Mouse (Mus musculus) liver, embryonic 14.5 days (tissue): ENCODE data around the gene Tnxb. TPM values are rescaled to one million over a fixed set of nuclear protein-coding genes. Genes with fewer than 3 reads are reported as not detected.
"Not testable (repeated sequence)": the region's sequence is repeated elsewhere in the genome, so short reads cannot be mapped to it uniquely, and the experiment has no call there.

Experiments
- ATAC-seq: fragments of 200-750 bp; cut with Nextera tagmentation; 2 replicates; pipeline ENCODE4 v1.8.0; 2017; ENCODE audit warnings: moderate number of reproducible peaks, mild to moderate bottlenecking, moderate library complexity; ENCODE audit not compliant: insufficient read depth
- DNase-seq, 3 experiments: peaks; one replicate each; pipeline ENCODE4 v3.0.0-alpha.2; 2012 to 2013; ENCODE audit warnings: low read depth in 3 of 3, low spot score in 3 of 3
- H3K27ac ChIP-seq: fragments of 300-500 bp; sonication (generic); 2 replicates; pipeline ENCODE4 v1.5.1; 2014; ENCODE audit warnings: moderate library complexity, mild to moderate bottlenecking, control low read depth, inconsistent platforms
- H3K27me3 ChIP-seq: fragments of 300-500 bp; sonication (generic); 2 replicates; pipeline ENCODE4 v1.6.1; 2014; ENCODE audit warnings: mild to moderate bottlenecking, low read length, moderate library complexity; ENCODE audit not compliant: control insufficient read depth, insufficient read depth
- H3K36me3 ChIP-seq: fragments of 300-500 bp; sonication (generic); replicated peaks from 2 replicates; pipeline ENCODE4 v1.6.1; 2014; ENCODE audit warnings: low read depth; ENCODE audit not compliant: control insufficient read depth, insufficient read depth
- H3K4me1 ChIP-seq, 2 experiments: fragments of 200-500 bp in 1 of 2; fragments of 300-500 bp in 1 of 2; sonication (generic) in 1 of 2; replicated peaks; 2 replicates each; pipeline ENCODE4 v1.6.1; 2012 to 2014; ENCODE audit warnings: antibody characterized with exemption in 1 of 2, inconsistent platforms in 1 of 2, low read length in 1 of 2; ENCODE audit not compliant: control insufficient read depth in 2 of 2, insufficient read depth in 2 of 2
- H3K4me2 ChIP-seq: fragments of 300-500 bp; sonication (generic); 2 replicates; pipeline ENCODE4 v1.6.1; 2014; ENCODE audit warnings: low read depth, mild to moderate bottlenecking, control low read depth, moderate library complexity
- H3K4me3 ChIP-seq, 2 experiments: fragments of 200-500 bp in 1 of 2; fragments of 300-500 bp in 1 of 2; sonication (generic) in 1 of 2; 2 replicates each; pipeline ENCODE4 v1.5.1; 2012 to 2014; ENCODE audit warnings: low read depth in 2 of 2, low read length in 2 of 2, mild to moderate bottlenecking in 2 of 2, control low read depth in 1 of 2, inconsistent platforms in 1 of 2, moderate library complexity in 1 of 2; ENCODE audit not compliant: insufficient read depth in 1 of 2
- H3K9ac ChIP-seq: fragments of 300-500 bp; sonication (generic); replicated peaks from 2 replicates; pipeline ENCODE4 v1.6.1; 2014; ENCODE audit warnings: mild to moderate bottlenecking, control low read depth, moderate library complexity
- H3K9me3 ChIP-seq: fragments of 300-500 bp; sonication (generic); 2 replicates; pipeline ENCODE4 v1.6.1; 2016; ENCODE audit warnings: low read length, mixed read lengths; ENCODE audit not compliant: control insufficient read depth
- CTCF ChIP-seq: IDR thresholded peaks from 2 replicates; pipeline ENCODE4 v1.5.1; 2016; ENCODE audit warnings: antibody characterized with exemption, low read depth, control low read depth
- EP300 ChIP-seq: IDR thresholded peaks from 2 replicates; pipeline ENCODE4 v1.6.1; 2016; ENCODE audit warnings: antibody characterized with exemption, low read depth
- WGBS: fragments of 180-500 bp; shearing (Covaris S2); extraction: QIAGEN DNeasy Blood & Tissue Kit; methylation state at CpG from one replicate; pipeline ENCODE4 v1.1.7; 2014; ENCODE audit not compliant: insufficient replicate concordance; 5-methylcytosine and 5-hydroxymethylcytosine counted together
- polyA plus RNA-seq, 2 experiments: library from polyadenylated mRNA; depleted of rRNA in 1 of 2; stranded (reverse) in 1 of 2; unstranded in 1 of 2; fragments of >200 nt; fragmentation: Nextera tagmentation in 1 of 2; extraction: Ambion mirVana in 1 of 2; gene quantifications; 2 replicates each; pipeline versions ENCODE4 v1.2.1 to v1.2.3; 2012 to 2014

The Tnxb gene
- polyA plus RNA-seq, 2 experiments = 0.13 to 0.17 TPM

DNA sequence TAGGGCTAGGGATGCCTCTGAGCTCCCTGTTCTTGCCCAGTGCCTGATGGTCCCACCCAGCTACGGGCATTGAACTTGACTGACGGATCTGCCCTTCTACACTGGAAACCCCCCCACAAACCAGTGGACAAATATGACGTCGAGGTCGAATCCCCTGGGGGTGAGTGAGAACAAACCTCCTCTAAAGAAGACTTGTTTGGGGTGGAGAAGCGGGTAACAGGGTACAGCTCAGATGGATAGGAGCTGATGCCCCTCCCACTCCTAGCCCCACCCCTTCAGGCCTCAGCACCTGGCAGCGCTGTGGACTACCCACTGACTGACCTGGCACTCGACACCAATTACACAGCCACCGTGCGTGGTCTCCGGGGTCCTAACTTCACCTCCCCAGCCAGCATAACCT is 47.1 kb downstream of the Tnxb start:
- 74% methylated on average over 11 of the region's 11 CpGs for WGBS
- no peak overlapping the region for H3K4me3 ChIP-seq
- no peak overlapping the region for H3K9ac ChIP-seq
- no peak overlapping the region for H3K27ac ChIP-seq
- no peak overlapping the region for H3K4me2 ChIP-seq
- no peaks in the 10 kb centered on the region for H3K36me3 ChIP-seq
- H3K27me3 ChIP-seq = no peaks in the 10 kb centered on the region
- no peaks in the 10 kb centered on the region for H3K4me1 ChIP-seq
- ATAC-seq (no peak), DNase-seq (no peak)
- no peaks in the 10 kb centered on the region for H3K9me3 ChIP-seq
- no peak for TF ChIP-seq CTCF
- TF ChIP-seq EP300 = no peak

DNA sequence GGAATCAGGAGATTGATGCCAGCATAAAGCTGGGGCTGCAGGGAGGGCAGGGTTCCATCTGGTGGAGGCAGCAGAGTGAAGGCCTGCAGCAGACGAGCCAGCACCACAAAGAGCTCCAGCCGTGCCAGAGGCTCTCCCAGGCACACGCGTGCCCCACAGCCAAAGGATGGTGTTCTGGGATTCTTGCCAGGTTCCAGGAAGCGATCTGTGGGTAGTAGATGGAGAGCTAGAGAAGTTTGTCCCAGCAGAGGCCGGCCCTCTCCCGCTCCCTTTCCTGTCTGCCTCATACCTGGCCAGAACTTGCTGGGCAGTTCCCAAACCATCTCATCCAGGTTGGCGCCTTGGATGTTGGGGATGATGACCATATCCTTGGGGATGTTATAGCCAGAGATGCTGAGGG is 49.6 kb downstream of the Tnxb start:
- ATAC-seq, H3K4me1 ChIP-seq, H3K9ac ChIP-seq, H3K27me3 ChIP-seq, H3K27ac ChIP-seq, H3K9me3 ChIP-seq, H3K4me2 ChIP-seq, DNase-seq, H3K36me3 ChIP-seq, H3K4me3 ChIP-seq: not testable (repeated sequence)
- 69% methylated on average over 8 of the region's 8 CpGs for WGBS

DNA sequence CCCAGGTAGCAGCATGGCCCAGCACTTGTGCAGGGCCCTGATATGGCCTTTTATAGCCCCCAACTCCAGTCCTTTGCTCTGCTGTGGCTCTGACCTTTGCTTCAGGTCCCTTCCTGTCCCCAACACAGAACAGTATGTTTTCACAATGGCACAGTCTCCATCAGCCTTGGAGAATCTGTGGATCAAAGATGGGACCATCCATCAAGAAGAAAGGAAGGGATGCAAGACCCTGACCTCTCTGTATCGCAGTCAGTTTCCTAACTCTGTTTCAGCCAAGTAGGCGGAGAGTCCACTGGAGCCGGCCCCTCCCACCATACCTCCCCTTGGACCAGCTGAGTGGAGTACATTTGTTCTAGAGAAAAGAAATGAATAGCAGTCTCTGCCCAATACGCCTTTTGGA is 51.9 kb downstream of the Tnxb start:
- H3K9ac ChIP-seq, H3K9me3 ChIP-seq, H3K4me2 ChIP-seq, DNase-seq, H3K36me3 ChIP-seq, H3K4me1 ChIP-seq, ATAC-seq, H3K4me3 ChIP-seq, H3K27ac ChIP-seq, H3K27me3 ChIP-seq: not testable (repeated sequence)
- WGBS = 88% methylated on average over 3 of the region's 4 CpGs

DNA sequence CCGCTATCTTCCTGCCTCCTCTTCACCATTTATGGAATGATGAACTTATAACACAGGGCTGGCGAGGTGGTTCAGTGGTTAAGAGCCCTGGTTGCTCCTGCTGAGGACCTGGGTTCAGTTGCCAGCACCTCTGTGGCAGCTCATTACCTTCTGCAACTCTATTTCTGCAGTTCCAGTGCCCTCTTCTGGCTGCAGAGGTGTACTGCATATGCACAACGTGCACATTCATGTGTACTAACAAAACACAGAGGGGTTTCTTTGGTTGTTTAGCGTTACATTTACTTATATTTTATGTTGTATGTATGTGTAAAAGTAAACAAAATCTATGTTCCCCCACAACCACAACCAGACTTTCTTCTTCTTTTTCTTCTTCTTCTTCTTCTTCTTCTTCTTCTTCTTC is 52.7 kb downstream of the Tnxb start:
- ATAC-seq (no peak), DNase-seq (no peak)
- Histone ChIP-seq H3K4me3 (no peak overlapping the region), H3K36me3 (no peaks in the 10 kb centered on the region), H3K4me2 (no peak overlapping the region), H3K9me3 (no peaks in the 10 kb centered on the region), H3K27me3 (no peaks in the 10 kb centered on the region), H3K27ac (no peak overlapping the region), H3K9ac (no peak overlapping the region), H3K4me1 (peaks cover 0 to 3% of the 10 kb centered on the region in 2 experiments; a peak in 1 of 4 replicates)
- 63% methylated on average over 4 of the region's 4 CpGs for WGBS
- TF ChIP-seq EP300 (no peak), CTCF (peak; percentile 36)

DNA sequence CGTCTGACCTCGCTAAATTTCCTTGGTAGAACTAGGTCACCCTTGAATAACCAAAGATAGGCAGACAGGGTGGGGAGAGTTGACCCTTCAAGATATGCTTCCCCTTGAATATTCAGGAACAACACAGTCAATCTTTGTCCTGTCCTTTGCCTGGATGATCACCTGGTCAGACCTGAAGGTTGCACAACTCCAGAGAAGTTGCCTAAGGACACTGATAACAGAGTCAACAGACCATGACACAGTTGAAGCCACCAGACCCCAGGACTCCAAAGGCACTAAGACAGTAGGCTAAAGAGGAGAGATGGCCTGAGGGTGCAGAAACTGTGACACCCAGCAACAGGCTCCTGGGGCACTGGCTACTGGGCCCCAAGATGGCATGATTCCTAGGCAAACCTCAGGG is 57.6 kb downstream of the Tnxb start:
- peak; percentile 13 to 15 (median 14) for DNase-seq
- no peak for TF ChIP-seq EP300
- TF ChIP-seq CTCF = no peak
- no peak overlapping the region for H3K27ac ChIP-seq

DNA sequence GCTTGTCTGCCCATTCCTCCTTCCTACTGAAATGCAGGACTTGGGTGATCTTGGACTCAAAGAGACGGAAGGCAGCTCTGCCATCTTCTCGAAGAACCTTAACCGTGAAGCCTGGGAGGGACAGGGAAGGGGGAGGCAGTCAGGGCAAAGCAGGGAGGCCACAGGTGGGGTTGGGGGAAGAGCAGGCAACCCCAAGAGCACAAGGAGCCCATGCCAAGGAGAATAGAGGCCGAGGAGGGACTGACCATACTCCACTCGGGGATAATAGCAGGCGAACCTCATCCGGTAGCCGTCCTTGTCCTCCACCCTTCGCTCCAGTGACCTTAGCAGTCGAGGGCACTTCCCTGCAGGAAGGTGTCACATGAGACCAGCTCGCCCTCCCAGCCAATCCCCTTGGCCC is 58.8 kb downstream of the Tnxb start:
- H3K9me3 ChIP-seq, H3K36me3 ChIP-seq, H3K4me3 ChIP-seq, H3K4me2 ChIP-seq, H3K27me3 ChIP-seq, H3K27ac ChIP-seq, ATAC-seq, H3K4me1 ChIP-seq, DNase-seq, H3K9ac ChIP-seq: not testable (repeated sequence)
- WGBS = 64% methylated on average over 11 of the region's 11 CpGs

More for the DNA sequence above, 57.6 kb downstream of the Tnxb start:
- peak; percentile 53; the same call in 1 of the 2 replicates for ATAC-seq
- Histone ChIP-seq H3K4me1 (peaks cover 0 to 3% of the 10 kb centered on the region in 2 experiments; a peak in 1 of 4 replicates), H3K9ac (no peak overlapping the region), H3K4me2 (no peak overlapping the region), H3K36me3 (no peaks in the 10 kb centered on the region), H3K9me3 (no peaks in the 10 kb centered on the region), H3K27me3 (no peaks in the 10 kb centered on the region), H3K4me3 (no peak overlapping the region)
- WGBS = 55% methylated on average over 2 of the region's 2 CpGs

DNA sequence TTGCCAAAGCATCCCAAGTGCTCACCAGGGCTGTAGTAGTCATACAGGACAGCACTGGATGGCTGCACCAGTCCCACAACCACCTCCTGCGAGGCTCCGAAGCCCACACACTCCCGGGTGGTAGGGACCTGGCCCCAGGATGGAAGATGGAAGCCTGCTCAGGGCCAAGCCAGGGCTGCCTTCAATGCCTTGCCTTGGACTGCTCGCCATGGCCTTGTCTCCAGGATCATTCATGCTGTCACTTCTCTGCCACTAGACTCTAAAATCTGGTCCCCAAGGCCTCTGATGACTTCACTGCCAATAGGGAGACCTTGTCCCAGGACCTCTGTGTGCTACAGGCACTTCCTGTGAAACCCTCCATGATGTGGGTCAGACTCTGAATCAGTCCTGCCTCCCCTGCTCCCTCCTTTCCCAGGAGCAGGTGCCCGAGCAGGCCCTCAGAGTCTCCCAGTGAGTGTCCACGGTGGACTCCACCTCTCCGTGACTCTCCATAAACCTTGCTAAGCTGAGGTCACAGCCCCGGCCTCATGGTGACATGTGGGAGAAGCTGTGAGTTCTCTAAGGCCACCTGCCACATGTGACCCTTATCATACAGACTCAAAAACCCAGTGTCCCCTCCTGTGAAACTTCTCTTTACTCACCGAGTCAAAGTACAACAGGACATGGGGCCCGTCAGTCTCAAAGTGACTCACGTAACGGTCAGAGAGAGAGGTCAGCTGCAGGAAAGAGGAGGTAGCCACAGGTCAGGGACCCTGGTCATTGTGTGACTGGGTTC is 59.6 kb downstream of the Tnxb start:
- WGBS = 65% methylated on average over 12 of the region's 12 CpGs
- ATAC-seq = not testable (repeated sequence)

DNA sequence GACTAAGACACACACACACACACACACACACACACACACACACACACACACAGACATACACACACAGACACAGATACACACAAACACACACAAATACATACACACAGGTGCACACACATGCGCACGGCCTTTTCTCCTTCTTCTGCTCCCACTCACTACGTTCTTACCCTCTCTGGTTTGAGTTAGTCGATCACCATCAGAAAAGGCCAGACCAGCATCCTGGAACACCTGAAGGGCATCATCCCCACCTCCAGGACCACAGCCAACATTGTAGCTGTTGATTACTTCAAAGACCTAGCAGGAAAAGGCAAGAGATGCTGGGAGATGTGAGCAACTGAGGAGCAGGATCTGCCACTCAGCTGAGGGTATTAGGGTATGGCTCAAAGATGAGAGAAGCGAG is 67.1 kb downstream of the Tnxb start:
- 57% methylated on average over 5 of the region's 5 CpGs for WGBS
- not testable (repeated sequence) for H3K4me3 ChIP-seq, ATAC-seq, H3K4me1 ChIP-seq, H3K36me3 ChIP-seq, H3K4me2 ChIP-seq, H3K9me3 ChIP-seq, H3K27ac ChIP-seq, DNase-seq, H3K9ac ChIP-seq, H3K27me3 ChIP-seq

More for the DNA sequence above, 59.6 kb downstream of the Tnxb start:
- H3K9ac ChIP-seq, H3K4me3 ChIP-seq, H3K36me3 ChIP-seq, H3K27ac ChIP-seq, H3K27me3 ChIP-seq, H3K9me3 ChIP-seq, H3K4me2 ChIP-seq, H3K4me1 ChIP-seq, DNase-seq: not testable (repeated sequence)
